Mouse (Mus musculus): ENCODE results near the gene Gxylt1. TPM values are rescaled to one million over a fixed set of nuclear protein-coding genes. Genes with fewer than 3 reads are reported as not detected.

Gxylt1 gene
- polyA plus RNA-seq, 1 experiment from 2014 or later = 16.8 TPM

DNA sequence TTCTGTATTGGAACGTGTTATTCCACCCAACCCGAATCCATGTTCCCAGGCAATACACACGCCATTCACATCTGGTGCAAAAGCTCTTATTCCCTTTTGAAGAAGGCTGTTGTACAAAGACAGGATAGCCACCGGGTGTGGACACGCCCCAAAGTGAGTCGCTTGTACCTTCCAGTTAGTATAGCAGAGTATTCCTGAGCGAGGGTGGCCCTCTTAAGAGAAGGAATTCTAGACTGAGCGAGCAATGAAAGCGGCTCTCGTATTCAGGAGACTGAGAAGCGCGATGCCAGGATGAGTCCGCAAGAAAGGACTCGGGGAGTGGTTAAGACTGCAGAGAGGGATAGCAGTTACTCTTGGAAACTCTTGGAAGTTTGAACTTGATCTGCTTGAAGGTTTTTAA lies 1.3 kb upstream of the Gxylt1 start:
- ChIA-PET POLR2A (interaction anchor here (1.7 kb wide), 1 partner anchor 61 kb away, joined by 4 read pairs; the partner anchor contains the start of gene Yaf2), CTCF (interaction anchor here (0.8 to 1.6 kb wide), 2 partner anchors 10 to 21 kb away, joined by 3 to 6 read pairs; no protein-coding TSS in a partner anchor)
- no peak for ATAC-seq
- no peaks in the 10 kb centered on the region for H3K27me3 ChIP-seq
- in situ Hi-C loops (cut with MboI; ENCODE audit: low pct_unique_long_range_greater_than_20kb) = no loop called here
- no peak for DNase-seq (ENCODE audit: low read depth, low spot score)
- no peak for TF ChIP-seq CTCF (IDR thresholded peaks at IDR 0.05)

DNA sequence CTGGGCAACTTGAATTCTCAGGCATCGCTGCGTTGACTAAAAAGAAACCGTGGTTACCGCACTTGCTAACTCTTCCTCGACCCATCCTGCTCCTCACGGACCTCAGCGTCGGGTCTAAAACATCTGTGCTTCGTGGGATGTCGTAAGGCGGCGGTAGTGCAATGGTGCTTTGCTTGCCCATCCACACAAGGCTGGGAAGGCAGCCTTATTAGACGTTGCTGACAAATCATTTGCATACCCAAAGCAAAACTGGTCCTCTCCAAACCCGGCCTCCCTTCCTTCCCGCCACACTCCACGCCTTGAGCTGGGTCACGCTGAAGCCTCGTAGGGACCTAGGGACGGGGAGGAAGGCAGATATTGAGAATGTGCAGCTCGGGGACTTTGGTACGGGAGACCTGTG lies 644 bp upstream of the Gxylt1 start:
- no peak for TF ChIP-seq CTCF (IDR thresholded peaks at IDR 0.05)
- DNase-seq (ENCODE audit: low read depth, low spot score) = peak; percentile 13
- ATAC-seq = peak; percentile 52
- in situ Hi-C loops (cut with MboI; ENCODE audit: low pct_unique_long_range_greater_than_20kb) = no loop called here
- no peaks in the 10 kb centered on the region for H3K27me3 ChIP-seq
- POLR2A ChIA-PET = interaction anchor here (1.7 kb wide), 1 partner anchor 61 kb away, joined by 4 read pairs; the partner anchor contains the start of gene Yaf2
- CTCF ChIA-PET = interaction anchor here (0.8 to 1.6 kb wide), 2 partner anchors 11 to 22 kb away, joined by 3 to 6 read pairs; no protein-coding TSS in a partner anchor

GRCm38 (mm10) chr15:93273788-93274678 lies 946 bp downstream of the Gxylt1 start:
- ChIA-PET CTCF (interaction anchor here (0.9 to 1.5 kb wide), 3 partner anchors 9 to 12 kb away, joined by 3 to 4 read pairs (median 3); no protein-coding TSS in a partner anchor), POLR2A (interaction anchor here (1.4 kb wide), 1 partner anchor 11 kb away, joined by 4 read pairs; no protein-coding TSS in a partner anchor)
- no peaks in the 10 kb centered on the region for H3K27me3 ChIP-seq
- no peak for TF ChIP-seq CTCF (IDR thresholded peaks at IDR 0.05)
- DNase-seq (ENCODE audit: low read depth, low spot score) (no peak), ATAC-seq (no peak)
- in situ Hi-C loops (cut with MboI; ENCODE audit: low pct_unique_long_range_greater_than_20kb) = loop anchor here (25.0 kb wide), 1 partner anchor 1263 kb away; the partner anchor contains the start of genes Irak4 and Pus7l

GRCm38 (mm10) chr15:93272948-93273347 lies 2.0 kb downstream of the Gxylt1 start:
- DNase-seq (ENCODE audit: low read depth, low spot score) (no peak), ATAC-seq (no peak)
- no peak for TF ChIP-seq CTCF (IDR thresholded peaks at IDR 0.05)
- no peaks in the 10 kb centered on the region for H3K27me3 ChIP-seq
- CTCF ChIA-PET = no interaction called here
- POLR2A ChIA-PET = interaction anchor here (1.4 kb wide), 1 partner anchor 10 kb away, joined by 4 read pairs; no protein-coding TSS in a partner anchor
- in situ Hi-C loops (cut with MboI; ENCODE audit: low pct_unique_long_range_greater_than_20kb) = loop anchor here (25.0 kb wide), 1 partner anchor 1264 kb away; the partner anchor contains the start of genes Irak4 and Pus7l

- no peak for TF ChIP-seq CTCF (IDR thresholded peaks at IDR 0.05)
- CTCF ChIA-PET = no interaction called here
- DNase-seq (ENCODE audit: low read depth, low spot score) (no peak), ATAC-seq (no peak)
- POLR2A ChIA-PET = no interaction called here
- H3K27me3 ChIP-seq = no peaks in the 10 kb centered on the region
- in situ Hi-C loops (cut with MboI; ENCODE audit: low pct_unique_long_range_greater_than_20kb) = loop anchor here (25.0 kb wide), 1 partner anchor 1267 kb away; the partner anchor contains the start of genes Irak4 and Pus7l
Measured at GRCm38 (mm10) chr15:93270289-93270855, 4.6 kb downstream of the Gxylt1 start.

- no peaks in the 10 kb centered on the region for H3K27me3 ChIP-seq
- ChIA-PET CTCF (interaction anchor here (0.8 kb wide), 1 partner anchor 170 kb away, joined by 3 read pairs; no protein-coding TSS in a partner anchor), POLR2A (no interaction called here)
- no peak for TF ChIP-seq CTCF (IDR thresholded peaks at IDR 0.05)
- ATAC-seq = no peak
- DNase-seq (ENCODE audit: low read depth, low spot score) = no peak
- in situ Hi-C loops (cut with MboI; ENCODE audit: low pct_unique_long_range_greater_than_20kb) = loop anchor here (5.0 to 25.0 kb wide), 4 partner anchors 173 to 1268 kb away; partner anchors contain the start of genes Irak4 and Pus7l
Measured at GRCm38 (mm10) chr15:93269572-93269971, 5.4 kb downstream of the Gxylt1 start.

GRCm38 (mm10) chr15:93268001-93268400 lies 7.0 kb downstream of the Gxylt1 start:
- ChIA-PET CTCF (no interaction called here), POLR2A (no interaction called here)
- in situ Hi-C loops (cut with MboI; ENCODE audit: low pct_unique_long_range_greater_than_20kb) = loop anchor here (5.0 to 25.0 kb wide), 4 partner anchors 174 to 1269 kb away; partner anchors contain the start of genes Irak4 and Pus7l
- ATAC-seq (no peak), DNase-seq (ENCODE audit: low read depth, low spot score) (no peak)
- no peaks in the 10 kb centered on the region for H3K27me3 ChIP-seq
- no peak for TF ChIP-seq CTCF (IDR thresholded peaks at IDR 0.05)

DNA sequence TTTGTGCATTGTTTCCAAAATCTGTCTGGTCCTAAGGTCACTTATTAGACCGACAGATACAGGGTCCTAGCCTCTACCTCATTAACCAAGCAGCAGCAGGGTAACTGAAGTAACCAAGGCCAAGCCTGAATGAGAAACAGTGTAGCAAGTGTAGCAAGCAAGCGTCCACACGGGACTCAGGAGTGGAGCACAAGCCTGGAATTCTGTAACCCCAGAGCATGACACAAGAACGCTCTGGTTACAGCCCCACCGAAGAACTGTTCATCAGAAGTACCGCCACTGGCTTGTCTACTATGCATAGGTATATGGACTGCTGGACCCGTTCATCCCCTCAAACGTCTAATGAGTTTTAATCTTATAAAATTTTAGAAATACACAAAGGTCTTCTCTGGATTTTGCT lies 7.5 kb downstream of the Gxylt1 start:
- in situ Hi-C loops (cut with MboI; ENCODE audit: low pct_unique_long_range_greater_than_20kb) = loop anchor here (5.0 to 25.0 kb wide), 4 partner anchors 175 to 1270 kb away; partner anchors contain the start of genes Irak4 and Pus7l
- ChIA-PET POLR2A (no interaction called here), CTCF (no interaction called here)
- no peak for TF ChIP-seq CTCF (IDR thresholded peaks at IDR 0.05)
- ATAC-seq (no peak), DNase-seq (ENCODE audit: low read depth, low spot score) (no peak)
- H3K27me3 ChIP-seq = no peaks in the 10 kb centered on the region

DNA sequence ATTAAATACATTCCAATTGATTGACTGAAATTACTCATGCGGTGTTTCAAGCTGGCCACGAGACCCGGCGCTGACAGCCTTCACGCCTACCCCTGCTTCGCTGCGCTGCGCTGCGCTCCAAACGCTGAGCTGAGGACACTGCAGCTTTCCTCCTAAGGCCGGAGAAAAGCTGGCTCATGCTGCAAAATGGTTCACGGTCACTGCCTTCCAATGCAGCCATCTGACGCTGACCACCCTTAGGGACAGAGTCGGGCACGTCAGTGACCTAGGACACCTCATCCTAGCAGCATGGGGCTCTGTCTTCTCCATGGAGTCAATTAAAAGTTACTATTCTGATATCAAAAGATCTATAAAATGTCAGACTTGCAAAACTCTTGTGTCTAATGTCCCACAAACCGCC lies 8.6 kb downstream of the Gxylt1 start:
- TF ChIP-seq CTCF (IDR thresholded peaks at IDR 0.05) = no peak
- DNase-seq (ENCODE audit: low read depth, low spot score) = no peak
- in situ Hi-C loops (cut with MboI; ENCODE audit: low pct_unique_long_range_greater_than_20kb) = loop anchor here (5.0 to 25.0 kb wide), 4 partner anchors 176 to 1271 kb away; partner anchors contain the start of genes Irak4 and Pus7l

GRCm38 (mm10) chr15:93265728-93266127 lies 9.3 kb downstream of the Gxylt1 start:
- in situ Hi-C loops (cut with MboI; ENCODE audit: low pct_unique_long_range_greater_than_20kb) = loop anchor here (5.0 to 25.0 kb wide), 4 partner anchors 177 to 1272 kb away; partner anchors contain the start of genes Irak4 and Pus7l
- ATAC-seq = peak; percentile 63

More for the DNA sequence above, 8.6 kb downstream of the Gxylt1 start:
- CTCF ChIA-PET = no interaction called here
- ATAC-seq = no peak
- H3K27me3 ChIP-seq = no peaks in the 10 kb centered on the region
- POLR2A ChIA-PET = no interaction called here

More at GRCm38 (mm10) chr15:93265728-93266127, 9.3 kb downstream of the Gxylt1 start:
- CTCF ChIA-PET = interaction anchor here (0.8 to 1.1 kb wide), 2 partner anchors 9 kb away, joined by 3 to 4 read pairs; no protein-coding TSS in a partner anchor
- POLR2A ChIA-PET = no interaction called here
- no peaks in the 10 kb centered on the region for H3K27me3 ChIP-seq
- no peak for DNase-seq (ENCODE audit: low read depth, low spot score)
- no peak for TF ChIP-seq CTCF (IDR thresholded peaks at IDR 0.05)
